Mouse (Mus musculus): ENCODE data around the gene Nmu. TPM values are rescaled to one million over a fixed set of nuclear protein-coding genes. Genes with fewer than 3 reads are reported as not detected.

Gene Nmu
- polyA plus RNA-seq (2015; fragmentation: Nextera tagmentation; extraction: Ambion mirVana): not detected in 2 replicates

- no peaks in the 10 kb centered on the region for H3K9me3 ChIP-seq (ENCODE audit: control insufficient read depth, low read length)
- H3K9ac ChIP-seq (replicated peaks; ENCODE audit: low read depth, low read length): no peak within 1 kb of the TSS; the same call in 1 of the 2 replicates
- peaks cover 14% of the 10 kb centered on the region for H3K27me3 ChIP-seq (replicated peaks; ENCODE audit: control insufficient read depth, insufficient read depth, low read length)
- peak within 1 kb of the TSS; percentile 52 for H3K4me2 ChIP-seq (ENCODE audit: low read length)
- no peaks in the 10 kb centered on the region for H3K36me3 ChIP-seq (ENCODE audit: control insufficient read depth, insufficient read depth)
- H3K4me1 ChIP-seq (replicated peaks; ENCODE audit: control insufficient read depth, insufficient read depth, low read length): peaks cover 11% of the 10 kb centered on the region
- ATAC-seq: no peak
- H3K27ac ChIP-seq (ENCODE audit: low read length): no peak within 1 kb of the TSS
- H3K4me3 ChIP-seq (replicated peaks; ENCODE audit: low read length): peak within 1 kb of the TSS; percentile 32
- 5% methylated on average over 35 of the region's 35 CpGs for WGBS
Observed at GRCm38 (mm10) chr5:76363453-76364104, at the start of gene Nmu. Nmu (minus strand) TSS chr5:76363788.

- ATAC-seq: no peak
- WGBS: 88% methylated on average over 4 of the region's 4 CpGs
- Histone ChIP-seq H3K27ac (ENCODE audit: low read length) (no peak overlapping the region), H3K4me1 (replicated peaks; ENCODE audit: control insufficient read depth, insufficient read depth, low read length) (no peaks in the 10 kb centered on the region), H3K27me3 (replicated peaks; ENCODE audit: control insufficient read depth, insufficient read depth, low read length) (no peaks in the 10 kb centered on the region), H3K9me3 (ENCODE audit: control insufficient read depth, low read length) (no peaks in the 10 kb centered on the region), H3K9ac (replicated peaks; ENCODE audit: low read depth, low read length) (no peak overlapping the region), H3K4me2 (ENCODE audit: low read length) (no peak overlapping the region), H3K36me3 (ENCODE audit: control insufficient read depth, insufficient read depth) (no peaks in the 10 kb centered on the region), H3K4me3 (replicated peaks; ENCODE audit: low read length) (no peak overlapping the region)
Observed at GRCm38 (mm10) chr5:76411697-76412096, 48.1 kb upstream of the Nmu start.

- WGBS: 92% methylated on average over 5 of the region's 5 CpGs
- H3K36me3 ChIP-seq (ENCODE audit: control insufficient read depth, insufficient read depth): no peaks in the 10 kb centered on the region
- H3K4me3 ChIP-seq (replicated peaks; ENCODE audit: low read length): no peak overlapping the region
- no peak overlapping the region for H3K4me2 ChIP-seq (ENCODE audit: low read length)
- no peaks in the 10 kb centered on the region for H3K9me3 ChIP-seq (ENCODE audit: control insufficient read depth, low read length)
- ATAC-seq: no peak
- H3K9ac ChIP-seq (replicated peaks; ENCODE audit: low read depth, low read length): no peak overlapping the region
- H3K4me1 ChIP-seq (replicated peaks; ENCODE audit: control insufficient read depth, insufficient read depth, low read length): no peaks in the 10 kb centered on the region
- H3K27me3 ChIP-seq (replicated peaks; ENCODE audit: control insufficient read depth, insufficient read depth, low read length): no peaks in the 10 kb centered on the region
- H3K27ac ChIP-seq (ENCODE audit: low read length): no peak overlapping the region
Observed at GRCm38 (mm10) chr5:76394382-76394781, 30.8 kb upstream of the Nmu start.

- 83% methylated on average over 10 of the region's 10 CpGs for WGBS
Observed at GRCm38 (mm10) chr5:76389041-76389795, 25.6 kb upstream of the Nmu start.

GRCm38 (mm10) chr5:76388474-76388873, 24.9 kb upstream of the Nmu start:
- no peak overlapping the region for H3K9ac ChIP-seq (replicated peaks; ENCODE audit: low read depth, low read length)
- WGBS: 92% methylated on average over 2 of the region's 2 CpGs
- H3K4me3 ChIP-seq (replicated peaks; ENCODE audit: low read length): no peak overlapping the region
- no peaks in the 10 kb centered on the region for H3K4me1 ChIP-seq (replicated peaks; ENCODE audit: control insufficient read depth, insufficient read depth, low read length)
- no peak for ATAC-seq
- H3K4me2 ChIP-seq (ENCODE audit: low read length): no peak overlapping the region
- no peaks in the 10 kb centered on the region for H3K9me3 ChIP-seq (ENCODE audit: control insufficient read depth, low read length)
- H3K27ac ChIP-seq (ENCODE audit: low read length): no peak overlapping the region
- H3K36me3 ChIP-seq (ENCODE audit: control insufficient read depth, insufficient read depth): no peaks in the 10 kb centered on the region
- H3K27me3 ChIP-seq (replicated peaks; ENCODE audit: control insufficient read depth, insufficient read depth, low read length): no peaks in the 10 kb centered on the region

More at GRCm38 (mm10) chr5:76389041-76389795, 25.6 kb upstream of the Nmu start:
- no peaks in the 10 kb centered on the region for H3K9me3 ChIP-seq (ENCODE audit: control insufficient read depth, low read length)
- no peak overlapping the region for H3K4me3 ChIP-seq (replicated peaks; ENCODE audit: low read length)
- H3K27me3 ChIP-seq (replicated peaks; ENCODE audit: control insufficient read depth, insufficient read depth, low read length): no peaks in the 10 kb centered on the region
- H3K4me1 ChIP-seq (replicated peaks; ENCODE audit: control insufficient read depth, insufficient read depth, low read length): no peaks in the 10 kb centered on the region
- H3K27ac ChIP-seq (ENCODE audit: low read length): no peak overlapping the region
- H3K36me3 ChIP-seq (ENCODE audit: control insufficient read depth, insufficient read depth): no peaks in the 10 kb centered on the region
- ATAC-seq: no peak
- H3K4me2 ChIP-seq (ENCODE audit: low read length): no peak overlapping the region
- no peak overlapping the region for H3K9ac ChIP-seq (replicated peaks; ENCODE audit: low read depth, low read length)

GRCm38 (mm10) chr5:76383673-76384072, 20.1 kb upstream of the Nmu start:
- H3K4me2 ChIP-seq (ENCODE audit: low read length): no peak overlapping the region
- H3K4me1 ChIP-seq (replicated peaks; ENCODE audit: control insufficient read depth, insufficient read depth, low read length): no peaks in the 10 kb centered on the region
- no peak overlapping the region for H3K4me3 ChIP-seq (replicated peaks; ENCODE audit: low read length)
- H3K36me3 ChIP-seq (ENCODE audit: control insufficient read depth, insufficient read depth): no peaks in the 10 kb centered on the region
- 73% methylated on average over 6 of the region's 6 CpGs for WGBS
- H3K9ac ChIP-seq (replicated peaks; ENCODE audit: low read depth, low read length): no peak overlapping the region
- no peak overlapping the region for H3K27ac ChIP-seq (ENCODE audit: low read length)
- no peaks in the 10 kb centered on the region for H3K9me3 ChIP-seq (ENCODE audit: control insufficient read depth, low read length)
- no peak for ATAC-seq
- no peaks in the 10 kb centered on the region for H3K27me3 ChIP-seq (replicated peaks; ENCODE audit: control insufficient read depth, insufficient read depth, low read length)

GRCm38 (mm10) chr5:76381836-76382235, 18.2 kb upstream of the Nmu start:
- Histone ChIP-seq H3K4me2 (ENCODE audit: low read length) (no peak overlapping the region), H3K27ac (ENCODE audit: low read length) (no peak overlapping the region), H3K4me1 (replicated peaks; ENCODE audit: control insufficient read depth, insufficient read depth, low read length) (no peaks in the 10 kb centered on the region), H3K9ac (replicated peaks; ENCODE audit: low read depth, low read length) (no peak overlapping the region), H3K27me3 (replicated peaks; ENCODE audit: control insufficient read depth, insufficient read depth, low read length) (no peaks in the 10 kb centered on the region), H3K36me3 (ENCODE audit: control insufficient read depth, insufficient read depth) (no peaks in the 10 kb centered on the region), H3K4me3 (replicated peaks; ENCODE audit: low read length) (no peak overlapping the region), H3K9me3 (ENCODE audit: control insufficient read depth, low read length) (no peaks in the 10 kb centered on the region)
- 92% methylated on average over 5 of the region's 5 CpGs for WGBS
- ATAC-seq: no peak

GRCm38 (mm10) chr5:76379216-76379615, 15.6 kb upstream of the Nmu start:
- Histone ChIP-seq H3K9me3 (ENCODE audit: control insufficient read depth, low read length) (no peaks in the 10 kb centered on the region), H3K9ac (replicated peaks; ENCODE audit: low read depth, low read length) (no peak overlapping the region), H3K4me3 (replicated peaks; ENCODE audit: low read length) (no peak overlapping the region), H3K4me1 (replicated peaks; ENCODE audit: control insufficient read depth, insufficient read depth, low read length) (no peaks in the 10 kb centered on the region), H3K4me2 (ENCODE audit: low read length) (no peak overlapping the region), H3K27me3 (replicated peaks; ENCODE audit: control insufficient read depth, insufficient read depth, low read length) (no peaks in the 10 kb centered on the region), H3K36me3 (ENCODE audit: control insufficient read depth, insufficient read depth) (no peaks in the 10 kb centered on the region), H3K27ac (ENCODE audit: low read length) (no peak overlapping the region)
- ATAC-seq: no peak
- 50% methylated on average over 3 of the region's 3 CpGs for WGBS

GRCm38 (mm10) chr5:76369215-76369840, 5.7 kb upstream of the Nmu start:
- Histone ChIP-seq H3K9ac (replicated peaks; ENCODE audit: low read depth, low read length) (no peak overlapping the region), H3K4me2 (ENCODE audit: low read length) (no peak overlapping the region), H3K36me3 (ENCODE audit: control insufficient read depth, insufficient read depth) (no peaks in the 10 kb centered on the region), H3K4me3 (replicated peaks; ENCODE audit: low read length) (no peak overlapping the region), H3K27ac (ENCODE audit: low read length) (no peak overlapping the region), H3K27me3 (replicated peaks; ENCODE audit: control insufficient read depth, insufficient read depth, low read length) (peaks cover under 1% of the 10 kb centered on the region), H3K9me3 (ENCODE audit: control insufficient read depth, low read length) (no peaks in the 10 kb centered on the region), H3K4me1 (replicated peaks; ENCODE audit: control insufficient read depth, insufficient read depth, low read length) (no peaks in the 10 kb centered on the region)
- no peak for ATAC-seq
- WGBS: 80% methylated on average over 8 of the region's 8 CpGs
